Mouse (Mus musculus) v-Abl transformed pro-B cells (cell line): ENCODE data around the gene BC004004.

Experiments
- in situ Hi-C, 2 experiments: fragments of 400-800 bp; cut with MboI; formaldehyde crosslinking; loops; one replicate each; pipeline ENCODE4 v1.15.1; 2025; ENCODE audit not compliant: unreplicated experiment in 2 of 2

Gene BC004004

GRCm38 (mm10) chr17:29293807-29294605 is 25.4 kb downstream of the BC004004 start:
- in situ Hi-C loops: no loop called here

GRCm38 (mm10) chr17:29295835-29296234 is 27.2 kb downstream of the BC004004 start:
- in situ Hi-C loops: no loop called here

- in situ Hi-C loops: no loop called here
Observed at GRCm38 (mm10) chr17:29297321-29297720, 28.7 kb downstream of the BC004004 start.

- in situ Hi-C loops: no loop called here
Observed at GRCm38 (mm10) chr17:29297813-29298212, 29.2 kb downstream of the BC004004 start.

- in situ Hi-C loops: no loop called here
Observed at GRCm38 (mm10) chr17:29299282-29299681, 30.7 kb downstream of the BC004004 start.

- in situ Hi-C loops: loop anchor here in 1 of 2 experiments (5.0 kb wide), 3 partner anchors 39 to 66 kb away; partner anchors contain the start of gene Ppil1
Observed at GRCm38 (mm10) chr17:29300926-29301325, 32.3 kb downstream of the BC004004 start.

- in situ Hi-C loops: loop anchor here in 1 of 2 experiments (5.0 kb wide), 3 partner anchors 39 to 66 kb away; partner anchors contain the start of gene Ppil1
Observed at GRCm38 (mm10) chr17:29301421-29301820, 32.8 kb downstream of the BC004004 start.

- in situ Hi-C loops: loop anchor here in 1 of 2 experiments (5.0 kb wide), 3 partner anchors 40 to 65 kb away; partner anchors contain the start of gene Ppil1
Observed at GRCm38 (mm10) chr17:29302149-29302548, 33.6 kb downstream of the BC004004 start.

GRCm38 (mm10) chr17:29303087-29303486 is 34.5 kb downstream of the BC004004 start:
- in situ Hi-C loops: loop anchor here in 1 of 2 experiments (5.0 kb wide), 3 partner anchors 39 to 64 kb away; partner anchors contain the start of gene Ppil1

GRCm38 (mm10) chr17:29303856-29304255 is 35.3 kb downstream of the BC004004 start:
- in situ Hi-C loops: loop anchor here in 1 of 2 experiments (5.0 kb wide), 3 partner anchors 38 to 63 kb away; partner anchors contain the start of gene Ppil1

- in situ Hi-C loops: loop anchor here in 1 of 2 experiments (5.0 kb wide), 3 partner anchors 38 to 63 kb away; partner anchors contain the start of gene Ppil1
Observed at GRCm38 (mm10) chr17:29304376-29305057, 35.9 kb downstream of the BC004004 start.

- in situ Hi-C loops: no loop called here
Observed at GRCm38 (mm10) chr17:29305058-29305806, 36.6 kb downstream of the BC004004 start.

GRCm38 (mm10) chr17:29305871-29306270 is 37.3 kb downstream of the BC004004 start:
- in situ Hi-C loops: no loop called here

GRCm38 (mm10) chr17:29310056-29310623 is 41.6 kb downstream of the BC004004 start:
- in situ Hi-C loops: no loop called here

- in situ Hi-C loops: no loop called here
Observed at GRCm38 (mm10) chr17:29311602-29312001, 43.0 kb downstream of the BC004004 start.

- in situ Hi-C loops: no loop called here
Observed at GRCm38 (mm10) chr17:29312082-29312481, 43.5 kb downstream of the BC004004 start.

GRCm38 (mm10) chr17:29313300-29313699 is 44.7 kb downstream of the BC004004 start:
- in situ Hi-C loops: no loop called here

- in situ Hi-C loops: no loop called here
Observed at GRCm38 (mm10) chr17:29315672-29316465, 47.3 kb downstream of the BC004004 start.

GRCm38 (mm10) chr17:29316891-29317290 is 48.3 kb downstream of the BC004004 start:
- in situ Hi-C loops: no loop called here
